ENCODE assay signal across 8 mouse cellular contexts in the genomic region with DNA sequence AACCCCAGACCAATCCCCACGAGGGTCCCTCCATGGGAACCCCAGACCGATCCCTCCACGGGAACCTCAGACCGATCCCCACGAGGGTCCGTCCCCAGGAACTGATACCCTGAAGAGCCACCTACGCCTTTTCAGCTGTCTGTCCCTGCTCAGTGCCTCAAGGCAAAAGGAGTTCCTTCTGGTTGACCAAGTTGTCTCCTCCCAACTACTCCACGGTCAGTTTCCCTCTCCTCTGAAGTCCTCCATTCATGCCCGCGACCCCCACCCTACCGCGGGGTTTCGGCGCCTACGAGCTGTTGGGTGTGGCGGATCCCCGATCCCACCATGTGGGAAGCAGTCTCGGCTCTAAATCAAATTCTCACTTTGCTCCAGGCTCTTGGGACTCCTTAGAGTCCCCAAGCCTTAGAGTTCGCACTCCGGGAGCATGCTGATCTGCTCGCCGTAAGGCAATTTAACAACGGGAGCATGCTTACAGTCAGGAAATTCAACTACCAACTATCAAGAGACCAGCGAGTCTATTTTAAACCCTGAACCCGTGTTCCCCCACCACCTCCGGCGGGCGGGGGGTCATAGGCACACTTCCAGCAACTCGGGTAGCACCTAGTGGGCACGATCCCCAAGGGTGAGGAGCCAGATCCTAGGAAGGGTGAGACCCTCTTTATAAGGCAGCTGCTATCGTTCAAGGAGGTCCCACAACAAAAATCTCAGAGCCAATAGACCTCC. TPM values are rescaled to one million over a fixed set of nuclear protein-coding genes. Genes with fewer than 3 reads are reported as not detected.
A peak's percentile ranks its signal among the peaks of the same experiment; 100 is the strongest.
DNase-seq lines count a peak whose midpoint lies in the region; ATAC-seq and TF ChIP-seq lines count a peak whose summit lies in the region.

No protein-coding gene starts in this region.

- peak; percentile 11 for DNase-seq in kidney, postnatal 10 days
- no peak for DNase-seq in kidney, postnatal 25 days
- DNase-seq in forebrain, postnatal 0 days = no peak
- DNase-seq in limb, embryonic 10.5 days (ENCODE audit: low spot score) = peak; percentile 58
- DNase-seq in retina, embryonic 14.5 days (ENCODE audit: low spot score) = peak; percentile 22
- no peak for DNase-seq in layer of hippocampus, postnatal 25 days (ENCODE audit: extremely low spot score in 1 of 2, low spot score in 1 of 2)

- H3K9ac ChIP-seq in forebrain, postnatal 0 days = no peak overlapping the region; the same call in 1 of the 2 replicates

- H3K36me3 ChIP-seq in forebrain, postnatal 0 days (ENCODE audit: insufficient read depth) = no peaks in the 10 kb centered on the region
- H3K36me3 ChIP-seq in limb, embryonic 10.5 days = 0 out of 2 replicates have a peak, but pooled peaks cover 12% of the 10 kb centered on the region

- no peaks in the 10 kb centered on the region for H3K4me1 ChIP-seq in forebrain, postnatal 0 days (ENCODE audit: insufficient read depth)
- H3K4me1 ChIP-seq in limb, embryonic 10.5 days = peaks cover 40% of the 10 kb centered on the region

- H3K27me3 ChIP-seq in forebrain, postnatal 0 days (ENCODE audit: insufficient read depth, low read length) = no peaks in the 10 kb centered on the region
- no peaks in the 10 kb centered on the region for H3K27me3 ChIP-seq in limb, embryonic 10.5 days (ENCODE audit: low read depth, poor library complexity, severe bottlenecking)

- TF ChIP-seq CTCF in forebrain, postnatal 0 days (IDR thresholded peaks at IDR 0.05; ENCODE audit: low read depth) = no peak

- no peaks in the 10 kb centered on the region for H3K9me3 ChIP-seq in forebrain, postnatal 0 days (ENCODE audit: low read length)
- peaks cover 14% of the 10 kb centered on the region for H3K9me3 ChIP-seq in limb, embryonic 10.5 days (replicated peaks)

- H3K27ac ChIP-seq in forebrain, postnatal 0 days (ENCODE audit: low read depth, low read length) = no peak overlapping the region
- peak overlapping the region; percentile 87 for H3K27ac ChIP-seq in limb, embryonic 10.5 days

- WGBS in forebrain, postnatal 0 days = 47% methylated on average over 31 of the region's 31 CpGs
- WGBS in limb, embryonic 10.5 days = 50% methylated on average over 31 of the region's 31 CpGs

- no peak for ATAC-seq in forebrain, postnatal 0 days
- ATAC-seq in megakaryocyte, adult 5-6 weeks (ENCODE audit: poor library complexity, severe bottlenecking) = no peak
- ATAC-seq in erythroid progenitor cell, adult 5-6 weeks (replicated peaks; ENCODE audit: low FRiP score, poor library complexity, severe bottlenecking) = no peak

- peak overlapping the region; percentile 44 for H3K4me2 ChIP-seq in forebrain, postnatal 0 days (ENCODE audit: low read depth)

- peak overlapping the region; percentile 29 for H3K4me3 ChIP-seq in forebrain, postnatal 0 days (ENCODE audit: low read depth, low read length)
- peak overlapping the region; percentile 64 for H3K4me3 ChIP-seq in limb, embryonic 10.5 days

RNA-seq across cellular contexts. Expression of gene Slc38a4, which starts 0.8 kb away (rescaled TPM):
- 4.2 and 4.4 TPM in 2 replicates for total RNA-seq in forebrain, postnatal 0 days (2014; rRNA removed)
- polyA plus RNA-seq in forebrain, postnatal 0 days (2015; fragmentation: Nextera tagmentation; extraction: Ambion mirVana) = 2.8 TPM in 2 replicates
- 77.5 and 88.3 TPM in 2 replicates for polyA plus RNA-seq in limb, embryonic 10.5 days (2016; fragmentation: Nextera tagmentation; extraction: Ambion mirVana)
- total RNA-seq in layer of hippocampus, postnatal 25 days (2021) = under 1 TPM; 0.77 to 0.91 TPM
- not detected in 2 replicates for total RNA-seq in megakaryocyte, adult 5-6 weeks (2015)
- total RNA-seq in megakaryocyte, adult 5-6 weeks (2017) = not detected in 2 replicates
- not detected in 2 replicates for total RNA-seq in erythroid progenitor cell, adult 5-6 weeks (2015; ENCODE audit: low replicate concordance)
- total RNA-seq in erythroid progenitor cell, adult 5-6 weeks (2017; ENCODE audit: low replicate concordance) = not detected in 2 replicates

Comparison
In these comparisons a context has a peak if more than half of its experiments do, and no peak if none do; other contexts are left out.
1. DNase-seq: peak in kidney, postnatal 10 days (single experiment), limb, embryonic 10.5 days (single experiment) and retina, embryonic 14.5 days (single experiment); none in kidney, postnatal 25 days (0 of 2), forebrain, postnatal 0 days (single experiment) and layer of hippocampus, postnatal 25 days (0 of 2).